Mouse (Mus musculus) MEL (cell line): ENCODE data around the gene Ptpn9. TPM values are rescaled to one million over a fixed set of nuclear protein-coding genes. Genes with fewer than 3 reads are reported as not detected.
A peak's percentile ranks its signal among the peaks of the same experiment; 100 is the strongest.

Experiments used
- DNase-seq: peaks from one replicate; pipeline ENCODE4 v3.0.0; 2011; ENCODE audit warnings: low read depth, low spot score
- H3K27ac ChIP-seq: 2 replicates; pipeline ENCODE4 v1.5.1; 2012; ENCODE audit warnings: low read depth, mild to moderate bottlenecking, control low read depth, low read length, moderate library complexity; ENCODE audit not compliant: control insufficient read depth
- H3K27me3 ChIP-seq, 2 experiments: fragments of 150-350 bp in 1 of 2; sonication (generic) in 1 of 2; 2 replicates each; pipeline ENCODE4 v1.6.1; 2012; ENCODE audit warnings: low read length in 2 of 2, mild to moderate bottlenecking in 2 of 2, improper control_type of control experiment in 1 of 2, moderate library complexity in 1 of 2; ENCODE audit not compliant: insufficient read depth in 2 of 2, control insufficient read depth in 1 of 2
- H3K36me3 ChIP-seq, 2 experiments: 2 replicates each; pipeline ENCODE4 v1.6.1; 2012 to 2014; ENCODE audit warnings: low read length in 2 of 2, improper control_type of control experiment in 1 of 2, inconsistent platforms in 1 of 2, mild to moderate bottlenecking in 1 of 2; ENCODE audit not compliant: insufficient read depth in 2 of 2, control insufficient read depth in 1 of 2
- H3K4me1 ChIP-seq, 2 experiments: fragments of 150-350 bp in 1 of 2; sonication (generic) in 1 of 2; 2 replicates each; pipeline ENCODE4 v1.6.1; 2012; ENCODE audit warnings: low read length in 2 of 2, improper control_type of control experiment in 1 of 2, mild to moderate bottlenecking in 1 of 2; ENCODE audit not compliant: insufficient read depth in 2 of 2, control insufficient read depth in 1 of 2
- H3K4me3 ChIP-seq, 2 experiments: fragments of 150-350 bp in 1 of 2; sonication (generic) in 1 of 2; 2 replicates each; pipeline ENCODE4 v1.5.1; 2012; ENCODE audit warnings: low read depth in 2 of 2, low read length in 2 of 2, mild to moderate bottlenecking in 2 of 2, moderate library complexity in 2 of 2, control low read depth in 1 of 2, improper control_type of control experiment in 1 of 2; ENCODE audit not compliant: control insufficient read depth in 1 of 2, insufficient read depth in 1 of 2
- H3K79me2 ChIP-seq: 2 replicates; pipeline ENCODE4 v1.6.1; 2012; ENCODE audit warnings: mild to moderate bottlenecking, low read length, moderate library complexity; ENCODE audit not compliant: control insufficient read depth, poor library complexity, insufficient read depth
- H3K9ac ChIP-seq: 2 replicates; pipeline ENCODE4 v1.6.1; 2012; ENCODE audit warnings: low read depth, mild to moderate bottlenecking, control low read depth, low read length, moderate library complexity; ENCODE audit not compliant: control insufficient read depth, poor library complexity, severe bottlenecking
- H3K9me3 ChIP-seq: fragments of 150-350 bp; sonication (generic); replicated peaks from 2 replicates; pipeline ENCODE4 v1.6.1; 2012; ENCODE audit warnings: mild to moderate bottlenecking, low read length, improper control_type of control experiment, moderate library complexity; ENCODE audit not compliant: insufficient read depth
- CHD1 ChIP-seq: IDR thresholded peaks from 2 replicates; pipeline ENCODE4 v1.6.1; 2012; ENCODE audit warnings: low read depth, mild to moderate bottlenecking, inconsistent platforms, low read length, improper control_type of control experiment
- CHD2 ChIP-seq: IDR thresholded peaks from 2 replicates; pipeline ENCODE4 v1.6.1; 2011; ENCODE audit warnings: low read length, improper control_type of control experiment
- ELF1 ChIP-seq: IDR thresholded peaks from 2 replicates; pipeline ENCODE4 v1.6.1; 2014; ENCODE audit warnings: low read depth, mild to moderate bottlenecking, inconsistent platforms, low read length, improper control_type of control experiment, moderate library complexity
- EP300 ChIP-seq, 2 experiments: IDR thresholded peaks; 2 replicates each; pipeline ENCODE4 v1.6.1; 2011; ENCODE audit warnings: improper control_type of control experiment in 2 of 2, low read length in 2 of 2, low read depth in 1 of 2, mild to moderate bottlenecking in 1 of 2
- HCFC1 ChIP-seq: IDR thresholded peaks from 2 replicates; pipeline ENCODE4 v1.6.1; 2012; ENCODE audit warnings: low read depth, mild to moderate bottlenecking, inconsistent platforms, low read length, improper control_type of control experiment, moderate library complexity
- JUND ChIP-seq: IDR thresholded peaks from 2 replicates; pipeline ENCODE4 v1.6.1; 2011; ENCODE audit warnings: low read depth, mild to moderate bottlenecking, improper control_type of control experiment, low read length
- MAX ChIP-seq: IDR thresholded peaks from 2 replicates; pipeline ENCODE4 v1.6.1; 2011; ENCODE audit warnings: low read length, improper control_type of control experiment
- MAZ ChIP-seq: IDR thresholded peaks from 2 replicates; pipeline ENCODE4 v1.6.1; 2012; ENCODE audit warnings: low read depth, mild to moderate bottlenecking, inconsistent platforms, low read length, improper control_type of control experiment
- MXI1 ChIP-seq: IDR thresholded peaks from 2 replicates; pipeline ENCODE4 v1.6.1; 2011; ENCODE audit warnings: mild to moderate bottlenecking, low read depth, low read length, improper control_type of control experiment
- NELFE ChIP-seq: IDR thresholded peaks from 2 replicates; pipeline ENCODE4 v1.6.1; 2011; ENCODE audit warnings: low read depth, low read length, improper control_type of control experiment
- POLR2A ChIP-seq, 2 experiments: IDR thresholded peaks; 2 replicates each; pipeline ENCODE4 v1.6.1; 2011 to 2012; ENCODE audit warnings: low read length in 2 of 2, mild to moderate bottlenecking in 2 of 2, control low read depth in 1 of 2, improper control_type of control experiment in 1 of 2, low read depth in 1 of 2, moderate library complexity in 1 of 2; ENCODE audit not compliant: control insufficient read depth in 1 of 2, insufficient read depth in 1 of 2, poor library complexity in 1 of 2
- POLR2AphosphoS2 ChIP-seq: IDR thresholded peaks from 2 replicates; pipeline ENCODE4 v1.6.1; 2011; ENCODE audit warnings: low read length, improper control_type of control experiment
- POLR2AphosphoS5 ChIP-seq: IDR thresholded peaks from 2 replicates; pipeline ENCODE4 v1.6.1; 2012; ENCODE audit warnings: low read depth, borderline replicate concordance, mild to moderate bottlenecking, inconsistent platforms, low read length, moderate library complexity, mixed read lengths
- SIN3A ChIP-seq: IDR thresholded peaks from 2 replicates; pipeline ENCODE4 v1.6.1; 2012; ENCODE audit warnings: low read length, improper control_type of control experiment, inconsistent platforms
- SMC3 ChIP-seq: IDR thresholded peaks from 2 replicates; pipeline ENCODE4 v1.6.1; 2011; ENCODE audit warnings: low read depth, low read length, improper control_type of control experiment
- TBP ChIP-seq: IDR thresholded peaks from 2 replicates; pipeline ENCODE4 v1.8.0; 2011; ENCODE audit warnings: low read depth, low read length, improper control_type of control experiment
- TCF12 ChIP-seq: IDR thresholded peaks from 2 replicates; pipeline ENCODE4 v1.6.1; 2014; ENCODE audit warnings: low read depth, mild to moderate bottlenecking, inconsistent platforms, low read length, improper control_type of control experiment, moderate library complexity
- UBTF ChIP-seq: IDR thresholded peaks from 2 replicates; pipeline ENCODE4 v1.6.1; 2012; ENCODE audit warnings: low read depth, mild to moderate bottlenecking, inconsistent platforms, low read length, improper control_type of control experiment, moderate library complexity, borderline replicate concordance; ENCODE audit not compliant: insufficient read depth
- USF2 ChIP-seq, 2 experiments: IDR thresholded peaks; 2 replicates each; pipeline ENCODE4 v1.6.1; 2011 to 2012; ENCODE audit warnings: improper control_type of control experiment in 2 of 2, low read length in 2 of 2, borderline replicate concordance in 1 of 2, inconsistent platforms in 1 of 2, low read depth in 1 of 2, mild to moderate bottlenecking in 1 of 2; ENCODE audit not compliant: insufficient read depth in 1 of 2
- ZC3H11A ChIP-seq: IDR thresholded peaks from 2 replicates; pipeline ENCODE4 v1.6.1; 2012; ENCODE audit warnings: low read depth, mild to moderate bottlenecking, inconsistent platforms, low read length, improper control_type of control experiment
- ZMIZ1 ChIP-seq: IDR thresholded peaks from 2 replicates; pipeline ENCODE4 v1.6.1; 2012; ENCODE audit warnings: low read depth, mild to moderate bottlenecking, inconsistent platforms, low read length, improper control_type of control experiment, moderate library complexity
- polyA plus RNA-seq, 2 experiments: library from polyadenylated mRNA; stranded (reverse) in 1 of 2; unstranded in 1 of 2; fragments of >175 nt in 1 of 2; fragments of >200 nt in 1 of 2; gene quantifications; 2 replicates each; pipeline versions ENCODE4 v1.2.1 to v1.2.4; 2012; ENCODE audit warnings: low replicate concordance in 2 of 2, low read depth in 1 of 2; ENCODE audit not compliant: insufficient read length in 2 of 2, insufficient read depth in 1 of 2, missing spikeins in 1 of 2
- total RNA-seq: library from RNA; depleted of rRNA; stranded (reverse); fragments of 300-350 nt; gene quantifications from 2 replicates; pipeline ENCODE4 v1.2.3, GENCODE M21; 2012

The Ptpn9 gene
- total and polyA plus RNA-seq, 3 experiments: 10.6 to 24.3 TPM; not detected in 1

DNA sequence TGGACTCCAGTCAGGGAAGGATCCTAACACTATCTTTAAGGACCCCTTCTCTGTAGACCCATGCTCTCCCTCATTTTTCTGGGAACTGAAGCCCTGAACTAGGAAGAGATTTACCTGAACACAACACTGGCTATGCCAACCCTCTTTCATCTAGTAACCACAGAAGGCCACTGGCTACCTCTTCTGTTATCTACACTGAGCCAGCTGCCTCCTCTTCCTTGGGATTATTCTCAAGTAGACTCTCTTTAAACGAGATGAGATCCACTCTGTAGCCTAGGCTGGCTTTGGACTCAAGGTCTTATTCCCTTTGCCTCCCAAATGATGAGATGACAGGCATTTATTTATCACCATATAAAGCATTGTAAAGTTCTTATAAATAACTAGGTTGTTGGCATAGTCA, 75.5 kb downstream of the Ptpn9 start (continued):
- no peak; the same call in 1 of the 2 replicates for TF ChIP-seq SIN3A
- TF ChIP-seq EP300 (IDR thresholded peaks at IDR 0.05; ENCODE audit: low read depth in 1 of 2, low read length in 2 of 2): no peak
- TF ChIP-seq CHD1: no peak
- no peak for TF ChIP-seq SMC3
- TF ChIP-seq JUND: no peak

GRCm38 (mm10) chr9:57070800-57071545, 76.2 kb downstream of the Ptpn9 start:
- H3K4me3 ChIP-seq: peak overlapping the region; percentile 92 to 97
- peak overlapping the region; percentile 32 for H3K27ac ChIP-seq
- peak overlapping the region; percentile 69 for H3K9ac ChIP-seq
- no peaks in the 10 kb centered on the region for H3K27me3 ChIP-seq
- TF ChIP-seq ZC3H11A: no peak
- no peak for TF ChIP-seq CHD2
- TF ChIP-seq MAX: peak; percentile 89
- TF ChIP-seq HCFC1: 0 out of 2 replicates have a peak, but pooled peaks have one; percentile 2
- TF ChIP-seq JUND: peak; percentile 99
- TF ChIP-seq MXI1: peak; percentile 85
- H3K4me1 ChIP-seq: peaks cover 7 to 12% of the 10 kb centered on the region in 2 experiments
- H3K36me3 ChIP-seq: peaks cover 0 to 16% of the 10 kb centered on the region in 2 experiments; a peak in 2 of 4 replicates
- peaks cover 14% of the 10 kb centered on the region for H3K79me2 ChIP-seq
- DNase-seq: peak; percentile 33
- H3K9me3 ChIP-seq: no peaks in the 10 kb centered on the region

DNA sequence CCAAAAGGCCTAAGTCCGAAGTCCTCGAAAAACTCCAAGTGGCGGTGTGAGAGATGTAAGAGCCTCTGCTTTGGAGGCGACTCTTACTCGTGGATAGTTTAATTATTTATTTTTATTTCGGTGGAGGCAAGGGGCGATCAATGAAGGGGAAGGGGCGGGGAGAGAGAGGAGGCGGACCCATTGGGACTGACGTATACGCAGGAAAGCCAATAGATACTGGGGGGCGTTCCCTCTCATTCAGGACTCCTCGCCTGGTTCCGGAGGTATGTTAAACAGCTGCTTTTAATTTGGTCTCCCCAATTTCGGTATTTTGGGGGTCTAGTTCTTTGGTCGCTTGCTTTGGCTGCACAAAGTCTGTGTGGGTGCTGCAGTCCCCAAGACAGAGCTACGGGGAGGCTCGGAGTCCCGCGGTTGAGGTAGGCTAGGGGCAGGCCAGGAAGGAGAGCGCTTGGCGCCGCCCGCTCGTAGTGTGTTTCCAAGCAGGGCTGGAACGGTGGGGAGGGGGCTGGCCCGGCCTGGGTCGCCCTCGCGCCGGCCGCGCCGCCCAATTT, 77.2 kb downstream of the Ptpn9 start, which contains the start of gene Sin3a:
Gene Sin3a, plus strand, starts transcription at position 240 of the 551 bp plus-strand sequence.
- no peaks in the 10 kb centered on the region for H3K27me3 ChIP-seq
- H3K9ac ChIP-seq: peak within 1 kb of the TSS; percentile 91
- peaks cover 7 to 12% of the 10 kb centered on the region in 2 experiments for H3K4me1 ChIP-seq
- peak within 1 kb of the TSS; percentile 97 for H3K27ac ChIP-seq
- no peak for TF ChIP-seq POLR2AphosphoS5
- TF ChIP-seq TBP: 0 out of 2 replicates have a peak, but pooled peaks have one; percentile 42
- peak; percentile 61 for TF ChIP-seq NELFE
- peak; percentile 52 for TF ChIP-seq ZMIZ1
- TF ChIP-seq USF2 (IDR thresholded peaks at IDR 0.05; ENCODE audit: borderline replicate concordance in 1 of 2, insufficient read depth in 1 of 2, low read depth in 1 of 2, low read length in 2 of 2): no peak
- peak; percentile 85 for TF ChIP-seq SIN3A
- TF ChIP-seq POLR2AphosphoS2: peak; percentile 59; the same call in 1 of the 2 replicates
- TF ChIP-seq TCF12: 0 out of 2 replicates have a peak, but pooled peaks have one; percentile 25
- 0 out of 2 replicates have a peak, but pooled peaks have one; percentile 26 for TF ChIP-seq UBTF
- TF ChIP-seq ZC3H11A: no peak
- TF ChIP-seq MXI1: peak; percentile 60; the same call in 1 of the 2 replicates
- peak; percentile 24 for TF ChIP-seq MAZ
- TF ChIP-seq MAX: peak; percentile 33; the same call in 1 of the 2 replicates
- TF ChIP-seq ELF1: 0 out of 2 replicates have a peak, but pooled peaks have one; percentile 36
- peak; percentile 52 to 69; a peak in 3 of 4 replicates for TF ChIP-seq POLR2A (IDR thresholded peaks at IDR 0.05; ENCODE audit: control insufficient read depth in 1 of 2, insufficient read depth in 1 of 2, low read depth in 1 of 2, low read length in 2 of 2, poor library complexity in 1 of 2)
- no peak for TF ChIP-seq HCFC1
- peak; percentile 93 for DNase-seq
- H3K36me3 ChIP-seq: peaks cover 0 to 13% of the 10 kb centered on the region in 2 experiments; a peak in 2 of 4 replicates
- peaks cover 20% of the 10 kb centered on the region for H3K79me2 ChIP-seq
- peak within 1 kb of the TSS; percentile 92 to 97 for H3K4me3 ChIP-seq
- H3K9me3 ChIP-seq: no peaks in the 10 kb centered on the region
